Mouse (Mus musculus) bone marrow macrophage, adult 2 months (primary cell): ENCODE measurements around the gene Myod1.

Source experiments
- CTCF ChIP-seq: IDR thresholded peaks from 2 replicates; pipeline ENCODE4 v1.5.1; 2012; ENCODE audit warnings: low read depth, mild to moderate bottlenecking, low read length, moderate library complexity
- POLR2A ChIP-seq: IDR thresholded peaks from 2 replicates; pipeline ENCODE4 v1.6.1; 2012; ENCODE audit warnings: mild to moderate bottlenecking, low read depth, low read length, borderline replicate concordance

DNA sequence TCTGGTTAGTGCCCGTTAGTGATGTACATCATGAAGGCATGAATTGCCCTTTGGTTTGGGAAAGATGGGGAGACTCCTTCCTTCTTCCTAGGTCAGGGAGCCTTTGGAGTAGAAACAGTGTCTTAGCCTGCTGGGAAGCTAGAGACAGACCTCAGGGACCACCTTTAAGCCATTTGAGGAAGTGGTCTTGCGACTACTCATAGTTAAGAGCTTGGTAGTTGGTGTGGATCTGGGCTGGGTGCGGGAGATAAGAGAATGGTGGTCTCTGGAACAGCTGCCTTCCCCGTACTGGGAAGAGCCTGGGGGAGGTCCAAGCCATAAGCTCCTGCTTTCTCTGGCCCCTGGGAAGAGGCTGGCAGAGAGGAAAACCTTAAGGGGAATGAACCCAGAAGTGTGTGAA, 22.3 kb downstream of the Myod1 start:
- TF ChIP-seq CTCF (no peak), POLR2A (no peak)
